In genomic region chr7:110061752-110062273, GRCm38 (mm10) we compare ENCODE assay signal across 1 mouse cellular context.
TF ChIP-seq lines count a peak whose summit lies in the region.

No protein-coding gene starts in this region.

TF ChIP-seq in MEL, 35 proteins besides CTCF, POLR2A, EP300 and RAD21 (continued from another document):
- TF ChIP-seq CHD1 (IDR thresholded peaks at IDR 0.05; ENCODE audit: low read depth, low read length): peak; percentile 96
- peak; percentile 62 for TF ChIP-seq NRF1 (IDR thresholded peaks at IDR 0.05; ENCODE audit: insufficient read depth, low read depth, low read length, poor library complexity, severe bottlenecking)
- no peak; the same call in 1 of the 2 replicates for TF ChIP-seq ELF1 (IDR thresholded peaks at IDR 0.05; ENCODE audit: low read depth, low read length)
- TF ChIP-seq HCFC1 (IDR thresholded peaks at IDR 0.05; ENCODE audit: low read depth, low read length): no peak
- TF ChIP-seq USF1 (IDR thresholded peaks at IDR 0.05; ENCODE audit: low read depth, low read length): peak; percentile 26; the same call in 1 of the 2 replicates
- peak; percentile 5; the same call in 1 of the 2 replicates for TF ChIP-seq ETS1 (IDR thresholded peaks at IDR 0.05; ENCODE audit: low read depth, low read length)
- TF ChIP-seq MAZ (IDR thresholded peaks at IDR 0.05; ENCODE audit: low read depth, low read length): no peak; the same call in 1 of the 2 replicates
- peak; percentile 73 for TF ChIP-seq SIN3A (IDR thresholded peaks at IDR 0.05; ENCODE audit: low read length)
- TF ChIP-seq POLR2AphosphoS5 (IDR thresholded peaks at IDR 0.05; ENCODE audit: borderline replicate concordance, low read depth, low read length): no peak
- TF ChIP-seq MYB (IDR thresholded peaks at IDR 0.05; ENCODE audit: low read depth, low read length): no peak
- TF ChIP-seq ZMIZ1 (IDR thresholded peaks at IDR 0.05; ENCODE audit: low read depth, low read length): peak; percentile 97
- peak; percentile 95; the same call in 1 of the 2 replicates for TF ChIP-seq UBTF (IDR thresholded peaks at IDR 0.05; ENCODE audit: borderline replicate concordance, insufficient read depth, low read depth, low read length)
- 0 out of 2 replicates have a peak, but pooled peaks have one; percentile 59 for TF ChIP-seq MYC (IDR thresholded peaks at IDR 0.05; ENCODE audit: low read depth, low read length)
- TF ChIP-seq ZNF384 (IDR thresholded peaks at IDR 0.05; ENCODE audit: low read depth, low read length): 0 out of 2 replicates have a peak, but pooled peaks have one; percentile 7
- TF ChIP-seq MAX (IDR thresholded peaks at IDR 0.05; ENCODE audit: low read length): peak; percentile 52; the same call in 1 of the 2 replicates
- TF ChIP-seq ZC3H11A (IDR thresholded peaks at IDR 0.05; ENCODE audit: low read depth, low read length): no peak
- no peak for TF ChIP-seq TAL1 (IDR thresholded peaks at IDR 0.05; ENCODE audit: low read length)
- TF ChIP-seq TBP (IDR thresholded peaks at IDR 0.05; ENCODE audit: low read depth, low read length): peak; percentile 92
- no peak for TF ChIP-seq BHLHE40 (IDR thresholded peaks at IDR 0.05; ENCODE audit: borderline replicate concordance, low read depth, low read length)
- TF ChIP-seq ZKSCAN1 (IDR thresholded peaks at IDR 0.05; ENCODE audit: low read depth, low read length): no peak
TF ChIP-seq in MEL: peak in this region for 16.
